Mouse (Mus musculus): ENCODE results near the gene Gpm6a.

- no peak for TF ChIP-seq CTCF (IDR thresholded peaks at IDR 0.05; ENCODE audit: borderline replicate concordance, control insufficient read depth, extremely low read depth, insufficient read depth, low read length, poor library complexity)
- TF ChIP-seq POLR2A (IDR thresholded peaks at IDR 0.05; ENCODE audit: control insufficient read depth, extremely low read depth, insufficient read depth, low read length, poor library complexity) = no peak
Observed at GRCm38 (mm10) chr8:54922160-54922855, 32.3 kb upstream of the Gpm6a start.

All from thymus, adult 2 months (tissue).